Mouse (Mus musculus): ENCODE measurements at regions not wholly inside any gene's neighbourhood (a gene's known extent, or its start where the extent isn't known, plus 50 kb on each side); places are given as distances from the start of the nearest gene placed in this dataset.

Small RNA genes lying in the stretch of these regions (microRNA-seq; reads per million reads assigned to microRNA genes)
- 0 reads per million in 2 experiments for gene Mir124a-2

Measured in adrenal gland, postnatal 14 days (tissue).